In genomic region chr11:96352691-96353521, GRCm38 (mm10) we compare ENCODE assay signal across 8 mouse cellular contexts. TPM values are rescaled to one million over a fixed set of nuclear protein-coding genes. Genes with fewer than 3 reads are reported as not detected.
DNase-seq lines count a peak whose midpoint lies in the region; ATAC-seq and TF ChIP-seq lines count a peak whose summit lies in the region.

No protein-coding gene starts in this region.

- no peak overlapping the region for H3K27ac ChIP-seq in midbrain, embryonic 10.5 days (replicated peaks)
- no peak overlapping the region for H3K27ac ChIP-seq in midbrain, embryonic 13.5 days
- H3K27ac ChIP-seq in hindbrain, embryonic 13.5 days: peak overlapping the region; percentile 100
- H3K27ac ChIP-seq in limb, embryonic 15.5 days: peak overlapping the region; percentile 73
- H3K27ac ChIP-seq in stomach, embryonic 14.5 days (ENCODE audit: low read length): peak overlapping the region; percentile 100
- H3K27ac ChIP-seq in left cerebral cortex, adult 2 months: no peak overlapping the region

- under 1% methylated on average over 75 of the region's 75 CpGs for WGBS in midbrain, embryonic 10.5 days
- under 1% methylated on average over 75 of the region's 75 CpGs for WGBS in midbrain, embryonic 13.5 days
- under 1% methylated on average over 63 of the region's 75 CpGs for WGBS in hindbrain, embryonic 13.5 days
- 1% methylated on average over 73 of the region's 75 CpGs for WGBS in limb, embryonic 15.5 days
- WGBS in stomach, embryonic 14.5 days: under 1% methylated on average over 75 of the region's 75 CpGs

- H3K4me3 ChIP-seq in midbrain, embryonic 10.5 days: peak overlapping the region; percentile 40
- no peak overlapping the region for H3K4me3 ChIP-seq in midbrain, embryonic 13.5 days (replicated peaks)
- peak overlapping the region; percentile 81 for H3K4me3 ChIP-seq in hindbrain, embryonic 13.5 days
- H3K4me3 ChIP-seq in limb, embryonic 15.5 days: peak overlapping the region; percentile 38
- peak overlapping the region; percentile 79 for H3K4me3 ChIP-seq in stomach, embryonic 14.5 days (ENCODE audit: low read depth, low read length)
- no peak overlapping the region for H3K4me3 ChIP-seq in left cerebral cortex, adult 2 months

- no peak for ATAC-seq in midbrain, embryonic 13.5 days
- no peak for ATAC-seq in hindbrain, embryonic 13.5 days (ENCODE audit: low FRiP score)
- no peak for ATAC-seq in limb, embryonic 15.5 days (ENCODE audit: insufficient number of reproducible peaks, low FRiP score, low TSS enrichment, low read depth)
- no peak for ATAC-seq in stomach, embryonic 14.5 days (ENCODE audit: insufficient number of reproducible peaks, insufficient read depth, low FRiP score, low read depth)

- no peak overlapping the region for H3K4me2 ChIP-seq in midbrain, embryonic 13.5 days (replicated peaks)
- peak overlapping the region; percentile 80 for H3K4me2 ChIP-seq in hindbrain, embryonic 13.5 days
- peak overlapping the region; percentile 45 for H3K4me2 ChIP-seq in limb, embryonic 15.5 days
- peak overlapping the region; percentile 86 for H3K4me2 ChIP-seq in stomach, embryonic 14.5 days (replicated peaks; ENCODE audit: low read depth, low read length)

- H3K27me3 ChIP-seq in midbrain, embryonic 10.5 days (ENCODE audit: low read depth, poor library complexity, severe bottlenecking): peaks cover 100% of the 10 kb centered on the region
- H3K27me3 ChIP-seq in midbrain, embryonic 13.5 days: peaks cover 96% of the 10 kb centered on the region
- peaks cover 54% of the 10 kb centered on the region for H3K27me3 ChIP-seq in hindbrain, embryonic 13.5 days
- peaks cover 86% of the 10 kb centered on the region for H3K27me3 ChIP-seq in limb, embryonic 15.5 days
- H3K27me3 ChIP-seq in stomach, embryonic 14.5 days (ENCODE audit: control insufficient read depth, insufficient read depth, low read length): no peaks in the 10 kb centered on the region

- TF ChIP-seq CTCF in left cerebral cortex, adult 2 months (IDR thresholded peaks at IDR 0.05): no peak

- H3K9me3 ChIP-seq in midbrain, embryonic 10.5 days (replicated peaks): no peaks in the 10 kb centered on the region
- H3K9me3 ChIP-seq in midbrain, embryonic 13.5 days: no peaks in the 10 kb centered on the region
- H3K9me3 ChIP-seq in hindbrain, embryonic 13.5 days: no peaks in the 10 kb centered on the region
- no peaks in the 10 kb centered on the region for H3K9me3 ChIP-seq in limb, embryonic 15.5 days
- H3K9me3 ChIP-seq in stomach, embryonic 14.5 days (ENCODE audit: control insufficient read depth, low read depth, low read length): no peaks in the 10 kb centered on the region

- H3K4me1 ChIP-seq in midbrain, embryonic 10.5 days: peaks cover 17% of the 10 kb centered on the region
- H3K4me1 ChIP-seq in midbrain, embryonic 13.5 days (replicated peaks): peaks cover 10% of the 10 kb centered on the region; the same call in 1 of the 2 replicates
- peaks cover 40% of the 10 kb centered on the region for H3K4me1 ChIP-seq in hindbrain, embryonic 13.5 days (replicated peaks)
- H3K4me1 ChIP-seq in limb, embryonic 15.5 days: peaks cover 17% of the 10 kb centered on the region
- peaks cover 31% of the 10 kb centered on the region for H3K4me1 ChIP-seq in stomach, embryonic 14.5 days (ENCODE audit: control insufficient read depth, insufficient read depth, low read length)

- intact Hi-C loops in left cerebral cortex, adult 2 months (cut with DNase I): loop anchor here (5.0 kb wide), 2 partner anchors 36 to 341 kb away; partner anchors contain the start of gene Hoxb4

- no peaks in the 10 kb centered on the region for H3K36me3 ChIP-seq in midbrain, embryonic 10.5 days
- no peaks in the 10 kb centered on the region for H3K36me3 ChIP-seq in midbrain, embryonic 13.5 days
- peaks cover 5% of the 10 kb centered on the region for H3K36me3 ChIP-seq in hindbrain, embryonic 13.5 days
- H3K36me3 ChIP-seq in limb, embryonic 15.5 days: no peaks in the 10 kb centered on the region
- H3K36me3 ChIP-seq in stomach, embryonic 14.5 days (ENCODE audit: control insufficient read depth, insufficient read depth, low read length): 0 out of 2 replicates have a peak, but pooled peaks cover 5% of the 10 kb centered on the region

- H3K9ac ChIP-seq in midbrain, embryonic 13.5 days (replicated peaks): no peak overlapping the region
- H3K9ac ChIP-seq in hindbrain, embryonic 13.5 days: peak overlapping the region; percentile 100
- peak overlapping the region; percentile 40; the same call in 1 of the 2 replicates for H3K9ac ChIP-seq in limb, embryonic 15.5 days
- H3K9ac ChIP-seq in stomach, embryonic 14.5 days (replicated peaks; ENCODE audit: low read depth, low read length): peak overlapping the region; percentile 99

- peak; percentile 81 for DNase-seq in midbrain, embryonic 10.5 days (ENCODE audit: low spot score)
- DNase-seq in embryo, embryonic 10.5 days (ENCODE audit: low spot score): peak; percentile 77
- DNase-seq in cerebellum, adult 8-10 months: no peak
- DNase-seq in left cerebral cortex, adult 2 months (ENCODE audit: extremely low spot score in 1 of 2, low spot score in 2 of 2): no peak

RNA-seq across cellular contexts. Expression of gene Hoxb2, which starts 2.6 kb away (rescaled TPM):
- 0.10 TPM in 1 of 2 replicates, not detected in the other for polyA plus RNA-seq in midbrain, embryonic 10.5 days (2016; fragmentation: Nextera tagmentation; extraction: Ambion mirVana)
- polyA plus RNA-seq in midbrain, embryonic 13.5 days (2015; fragmentation: Nextera tagmentation; extraction: Ambion mirVana): 0.19 and 0.28 TPM in 2 replicates
- 38.6 and 47.2 TPM in 2 replicates for polyA plus RNA-seq in hindbrain, embryonic 13.5 days (2015; fragmentation: Nextera tagmentation; extraction: Ambion mirVana)
- polyA plus RNA-seq in limb, embryonic 15.5 days (2015; fragmentation: Nextera tagmentation; extraction: Ambion mirVana): 3.1 and 4.8 TPM in 2 replicates
- 23.1 and 25.9 TPM in 2 replicates for polyA plus RNA-seq in stomach, embryonic 14.5 days (2014; fragmentation: Nextera tagmentation; extraction: Ambion mirVana)
- total RNA-seq in left cerebral cortex, adult 2 months (2021): not detected

RNA-seq across cellular contexts. Expression of gene Hoxb1, which starts 12.6 kb away (rescaled TPM):
- 0.15 TPM in 1 of 2 replicates, not detected in the other for polyA plus RNA-seq in midbrain, embryonic 10.5 days (2016; fragmentation: Nextera tagmentation; extraction: Ambion mirVana)
- not detected in 2 replicates for polyA plus RNA-seq in midbrain, embryonic 13.5 days (2015; fragmentation: Nextera tagmentation; extraction: Ambion mirVana)
- 0.30 and 0.74 TPM in 2 replicates for polyA plus RNA-seq in hindbrain, embryonic 13.5 days (2015; fragmentation: Nextera tagmentation; extraction: Ambion mirVana)
- polyA plus RNA-seq in limb, embryonic 15.5 days (2015; fragmentation: Nextera tagmentation; extraction: Ambion mirVana): 0.15 TPM in 1 of 2 replicates, not detected in the other
- 0.22 and 0.32 TPM in 2 replicates for polyA plus RNA-seq in stomach, embryonic 14.5 days (2014; fragmentation: Nextera tagmentation; extraction: Ambion mirVana)
- total RNA-seq in left cerebral cortex, adult 2 months (2021): not detected

RNA-seq across cellular contexts. Expression of gene Hoxb3, which starts 29.8 kb away (rescaled TPM):
- polyA plus RNA-seq in midbrain, embryonic 10.5 days (2016; fragmentation: Nextera tagmentation; extraction: Ambion mirVana): not detected in 2 replicates
- polyA plus RNA-seq in midbrain, embryonic 13.5 days (2015; fragmentation: Nextera tagmentation; extraction: Ambion mirVana): 0.11 TPM in 1 of 2 replicates, not detected in the other
- 11.9 and 14.5 TPM in 2 replicates for polyA plus RNA-seq in hindbrain, embryonic 13.5 days (2015; fragmentation: Nextera tagmentation; extraction: Ambion mirVana)
- polyA plus RNA-seq in limb, embryonic 15.5 days (2015; fragmentation: Nextera tagmentation; extraction: Ambion mirVana): 0.23 and 0.27 TPM in 2 replicates
- 3.6 and 4.7 TPM in 2 replicates for polyA plus RNA-seq in stomach, embryonic 14.5 days (2014; fragmentation: Nextera tagmentation; extraction: Ambion mirVana)
- not detected for total RNA-seq in left cerebral cortex, adult 2 months (2021)

RNA-seq across cellular contexts. Expression of gene Hoxb4, which starts 34.8 kb away (rescaled TPM):
- polyA plus RNA-seq in midbrain, embryonic 10.5 days (2016; fragmentation: Nextera tagmentation; extraction: Ambion mirVana): not detected in 2 replicates
- not detected in 2 replicates for polyA plus RNA-seq in midbrain, embryonic 13.5 days (2015; fragmentation: Nextera tagmentation; extraction: Ambion mirVana)
- polyA plus RNA-seq in hindbrain, embryonic 13.5 days (2015; fragmentation: Nextera tagmentation; extraction: Ambion mirVana): 9.5 and 11.3 TPM in 2 replicates
- 0.29 and 0.41 TPM in 2 replicates for polyA plus RNA-seq in limb, embryonic 15.5 days (2015; fragmentation: Nextera tagmentation; extraction: Ambion mirVana)
- polyA plus RNA-seq in stomach, embryonic 14.5 days (2014; fragmentation: Nextera tagmentation; extraction: Ambion mirVana): 3.5 and 3.7 TPM in 2 replicates
- total RNA-seq in left cerebral cortex, adult 2 months (2021): not detected

RNA-seq across cellular contexts. Expression of gene Hoxb5, which starts 49.8 kb away (rescaled TPM):
- not detected in 2 replicates for polyA plus RNA-seq in midbrain, embryonic 10.5 days (2016; fragmentation: Nextera tagmentation; extraction: Ambion mirVana)
- polyA plus RNA-seq in midbrain, embryonic 13.5 days (2015; fragmentation: Nextera tagmentation; extraction: Ambion mirVana): 0.08 TPM in 1 of 2 replicates, not detected in the other
- polyA plus RNA-seq in hindbrain, embryonic 13.5 days (2015; fragmentation: Nextera tagmentation; extraction: Ambion mirVana): 196 and 216 TPM in 2 replicates
- polyA plus RNA-seq in limb, embryonic 15.5 days (2015; fragmentation: Nextera tagmentation; extraction: Ambion mirVana): 0.60 and 0.73 TPM in 2 replicates
- 21.2 and 23.3 TPM in 2 replicates for polyA plus RNA-seq in stomach, embryonic 14.5 days (2014; fragmentation: Nextera tagmentation; extraction: Ambion mirVana)
- total RNA-seq in left cerebral cortex, adult 2 months (2021): not detected

Comparison
In these comparisons a context has a peak if more than half of its experiments do, and no peak if none do; other contexts are left out.
1. H3K4me3 ChIP-seq: peak in midbrain, embryonic 10.5 days (single experiment), hindbrain, embryonic 13.5 days (single experiment), limb, embryonic 15.5 days (single experiment) and stomach, embryonic 14.5 days (single experiment); none in midbrain, embryonic 13.5 days (single experiment) and left cerebral cortex, adult 2 months (single experiment).
2. DNase-seq: peak in midbrain, embryonic 10.5 days (single experiment) and embryo, embryonic 10.5 days (single experiment); none in cerebellum, adult 8-10 months (single experiment) and left cerebral cortex, adult 2 months (0 of 2).
3. H3K27ac ChIP-seq: peak in hindbrain, embryonic 13.5 days (single experiment), limb, embryonic 15.5 days (single experiment) and stomach, embryonic 14.5 days (single experiment); none in midbrain, embryonic 10.5 days (single experiment), midbrain, embryonic 13.5 days (single experiment) and left cerebral cortex, adult 2 months (single experiment).